Mouse (Mus musculus) heart, postnatal 0 days (tissue): ENCODE results near the gene Ccnd3.

ENCODE experiments used
- CTCF ChIP-seq: IDR thresholded peaks from 2 replicates; pipeline ENCODE4 v1.5.1; 2016; ENCODE audit warnings: antibody characterized with exemption, control low read depth, low read depth
- EP300 ChIP-seq: IDR thresholded peaks from 2 replicates; pipeline ENCODE4 v1.6.1; 2016; ENCODE audit warnings: antibody characterized with exemption, low read depth

- TF ChIP-seq EP300 (no peak), CTCF (no peak)
These were observed 90.1 kb downstream of the Ccnd3 start for GRCm38 (mm10) chr17:47594969-47595247.
